Mouse (Mus musculus) right cerebral cortex, postnatal 4 days (tissue): ENCODE results near the gene Cdca4.
A peak's percentile ranks its signal among the peaks of the same experiment; 100 is the strongest.

Experiments
- DNase-seq: peaks from one replicate; pipeline ENCODE4 v3.0.0-alpha.2; 2022

The Cdca4 gene

GRCm38 (mm10) chr12:112829244-112829864, at the start of gene Cdca4:
TSS of gene Cdca4 (minus strand) at chr12:112829423.
- DNase-seq, result peak; percentile 100

- DNase-seq, result no peak
Observed at GRCm38 (mm10) chr12:112877607-112878020, 48.4 kb upstream of the Cdca4 start.

- no peak for DNase-seq
Observed at GRCm38 (mm10) chr12:112877073-112877576, 47.9 kb upstream of the Cdca4 start.

- DNase-seq, result no peak
Observed at GRCm38 (mm10) chr12:112876332-112877072, 47.3 kb upstream of the Cdca4 start.

- DNase-seq, result peak; percentile 94
Observed at GRCm38 (mm10) chr12:112875225-112876013, 46.2 kb upstream of the Cdca4 start.

GRCm38 (mm10) chr12:112874199-112874598, 45.0 kb upstream of the Cdca4 start:
- DNase-seq, result no peak

- DNase-seq, result peak; percentile 78
Observed at GRCm38 (mm10) chr12:112873452-112874190, 44.4 kb upstream of the Cdca4 start.

- DNase-seq, result no peak
Observed at GRCm38 (mm10) chr12:112872991-112873390, 43.8 kb upstream of the Cdca4 start.

GRCm38 (mm10) chr12:112871272-112871671, 42.0 kb upstream of the Cdca4 start:
- no peak for DNase-seq

- no peak for DNase-seq
Observed at GRCm38 (mm10) chr12:112870775-112871174, 41.6 kb upstream of the Cdca4 start.

GRCm38 (mm10) chr12:112869783-112870204, 40.6 kb upstream of the Cdca4 start:
- no peak for DNase-seq

GRCm38 (mm10) chr12:112868178-112869087, 39.2 kb upstream of the Cdca4 start, which contains the start of gene Gpr132:
TSS of gene Gpr132 (minus strand) at chr12:112868228.
- DNase-seq, result no peak

- no peak for DNase-seq
Observed at GRCm38 (mm10) chr12:112867106-112867674, 38.0 kb upstream of the Cdca4 start.

GRCm38 (mm10) chr12:112866467-112867080, 37.4 kb upstream of the Cdca4 start:
- DNase-seq, result no peak

- DNase-seq, result no peak
Observed at GRCm38 (mm10) chr12:112864804-112865203, 35.6 kb upstream of the Cdca4 start.

- DNase-seq, result no peak
Observed at GRCm38 (mm10) chr12:112861911-112862321, 32.7 kb upstream of the Cdca4 start.

- no peak for DNase-seq
Observed at GRCm38 (mm10) chr12:112860765-112861164, 31.5 kb upstream of the Cdca4 start.

GRCm38 (mm10) chr12:112859930-112860329, 30.7 kb upstream of the Cdca4 start:
- DNase-seq, result no peak

GRCm38 (mm10) chr12:112858581-112859336, 29.5 kb upstream of the Cdca4 start:
- no peak for DNase-seq
